Mouse (Mus musculus) testis, postnatal 10 days (tissue): ENCODE measurements around the gene Tmem37.

Experiments used
- DNase-seq: peaks from one replicate; pipeline ENCODE4 v3.0.0; 2021; ENCODE audit warnings: low spot score

Gene Tmem37

GRCm38 (mm10) chr1:120093482-120094134 lies 19.7 kb upstream of the Tmem37 start:
- peak; percentile 94 for DNase-seq

- no peak for DNase-seq
Measured at GRCm38 (mm10) chr1:120090880-120091570, 17.2 kb upstream of the Tmem37 start.

- DNase-seq: no peak
Measured at GRCm38 (mm10) chr1:120089180-120089579, 15.3 kb upstream of the Tmem37 start.

GRCm38 (mm10) chr1:120086644-120087043 lies 12.8 kb upstream of the Tmem37 start:
- DNase-seq: no peak

- DNase-seq: no peak
Measured at GRCm38 (mm10) chr1:120085696-120086095, 11.8 kb upstream of the Tmem37 start.

GRCm38 (mm10) chr1:120083921-120084517 lies 10.1 kb upstream of the Tmem37 start:
- DNase-seq: no peak

GRCm38 (mm10) chr1:120082957-120083585 lies 9.2 kb upstream of the Tmem37 start:
- DNase-seq: no peak

- no peak for DNase-seq
Measured at GRCm38 (mm10) chr1:120080632-120081031, 6.8 kb upstream of the Tmem37 start.

GRCm38 (mm10) chr1:120077746-120078410 lies 4.0 kb upstream of the Tmem37 start:
- no peak for DNase-seq

- DNase-seq: no peak
Measured at GRCm38 (mm10) chr1:120075507-120075906, 1.6 kb upstream of the Tmem37 start.

- DNase-seq: no peak
Measured at GRCm38 (mm10) chr1:120074931-120075330, 1.1 kb upstream of the Tmem37 start.

- no peak for DNase-seq
Measured at GRCm38 (mm10) chr1:120074307-120074702, 431 bp upstream of the Tmem37 start.

- peak; percentile 73 for DNase-seq
Measured at GRCm38 (mm10) chr1:120072900-120073299, 974 bp downstream of the Tmem37 start.

- no peak for DNase-seq
Measured at GRCm38 (mm10) chr1:120071133-120071532, 2.7 kb downstream of the Tmem37 start.

GRCm38 (mm10) chr1:120070168-120070567 lies 3.7 kb downstream of the Tmem37 start:
- no peak for DNase-seq

- DNase-seq: no peak
Measured at GRCm38 (mm10) chr1:120069120-120069519, 4.8 kb downstream of the Tmem37 start.

GRCm38 (mm10) chr1:120066625-120067024 lies 7.2 kb downstream of the Tmem37 start:
- DNase-seq: no peak

- no peak for DNase-seq
Measured at GRCm38 (mm10) chr1:120066159-120066558, 7.7 kb downstream of the Tmem37 start.

- DNase-seq: no peak
Measured at GRCm38 (mm10) chr1:120064036-120064682, 9.7 kb downstream of the Tmem37 start.

GRCm38 (mm10) chr1:120062231-120062630 lies 11.6 kb downstream of the Tmem37 start:
- no peak for DNase-seq

- DNase-seq: no peak
Measured at GRCm38 (mm10) chr1:120060687-120061086, 13.2 kb downstream of the Tmem37 start.
